Mouse (Mus musculus): ENCODE data around the gene Rnf166. TPM values are rescaled to one million over a fixed set of nuclear protein-coding genes. Genes with fewer than 3 reads are reported as not detected.

The Rnf166 gene
- 39.6 TPM for polyA plus RNA-seq (2017; shearing (Covaris generic))

GRCm38 (mm10) chr8:122475580-122476320 is at the start of gene Rnf166, which contains the start of gene Ctu2:
Gene Rnf166 (minus strand): TSS chr8:122476064.
Gene Ctu2 (plus strand): TSS chr8:122476143.

GRCm38 (mm10) chr8:122460524-122461472 is 15.1 kb downstream of the Rnf166 start, which contains the start of gene Snai3:
Gene Snai3 (minus strand): TSS chr8:122460733.

GRCm38 (mm10) chr8:122443262-122444006 is 32.4 kb downstream of the Rnf166 start, which contains the start of gene Mvd:
Gene Mvd (minus strand): TSS chr8:122443422.

GRCm38 (mm10) chr8:122432443-122433268 is 43.2 kb downstream of the Rnf166 start, which contains the start of gene Cyba:
Gene Cyba (minus strand): TSS chr8:122432930.

GRCm38 (mm10) chr8:122421376-122422070 is 54.3 kb downstream of the Rnf166 start, which contains the start of gene Il17c:
Gene Il17c (plus strand): TSS chr8:122422020.

Other genes starting within 250 kb of the Rnf166 start
- 0.73 TPM for gene Zfpm1, start 193.9 kb downstream of the Rnf166 start, polyA plus RNA-seq (2017; shearing (Covaris generic))
- not detected for gene Trhr2, start 115.3 kb downstream of the Rnf166 start, polyA plus RNA-seq (2017; shearing (Covaris generic))
- 62.2 TPM for gene Zc3h18, start 99.5 kb downstream of the Rnf166 start, polyA plus RNA-seq (2017; shearing (Covaris generic))
- not detected for gene Il17c, start 54.0 kb downstream of the Rnf166 start, polyA plus RNA-seq (2017; shearing (Covaris generic))
- gene Cyba, start 43.1 kb downstream of the Rnf166 start, polyA plus RNA-seq (2017; shearing (Covaris generic)), result 981 TPM
- 28.4 TPM for gene Mvd, start 32.6 kb downstream of the Rnf166 start, polyA plus RNA-seq (2017; shearing (Covaris generic))
- gene Snai3, start 15.3 kb downstream of the Rnf166 start, polyA plus RNA-seq (2017; shearing (Covaris generic)), result 3.5 TPM
- gene Ctu2, start 79 bp upstream of the Rnf166 start, polyA plus RNA-seq (2017; shearing (Covaris generic)), result 82.8 TPM
- gene Piezo1, start 75.3 kb upstream of the Rnf166 start, polyA plus RNA-seq (2017; shearing (Covaris generic)), result 7.6 TPM
- 21.6 TPM for gene Cdt1, start 92.0 kb upstream of the Rnf166 start, polyA plus RNA-seq (2017; shearing (Covaris generic))
- gene Aprt, start 100.8 kb upstream of the Rnf166 start, polyA plus RNA-seq (2017; shearing (Covaris generic)), result 201 TPM
- 15.9 TPM for gene Galns, start 135.4 kb upstream of the Rnf166 start, polyA plus RNA-seq (2017; shearing (Covaris generic))
- 54.2 TPM for gene Trappc2l, start 135.6 kb upstream of the Rnf166 start, polyA plus RNA-seq (2017; shearing (Covaris generic))
- not detected for gene Pabpn1l, start 146.7 kb upstream of the Rnf166 start, polyA plus RNA-seq (2017; shearing (Covaris generic))
- 0.30 TPM for gene Cbfa2t3, start 223.0 kb upstream of the Rnf166 start, polyA plus RNA-seq (2017; shearing (Covaris generic))

Data from inflammation-experienced regulatory T-cells, adult 16 weeks (primary cell).